Mouse (Mus musculus): ENCODE measurements around the gene Pram1. TPM values are rescaled to one million over a fixed set of nuclear protein-coding genes. Genes with fewer than 3 reads are reported as not detected.
"Not testable (repeated sequence)": the region's sequence is repeated elsewhere in the genome, so short reads cannot be mapped to it uniquely, and the experiment has no call there.

Gene Pram1
- 0.24 and 0.70 TPM in 2 replicates for polyA plus RNA-seq (2015; fragmentation: Nextera tagmentation; extraction: Ambion mirVana)

DNA sequence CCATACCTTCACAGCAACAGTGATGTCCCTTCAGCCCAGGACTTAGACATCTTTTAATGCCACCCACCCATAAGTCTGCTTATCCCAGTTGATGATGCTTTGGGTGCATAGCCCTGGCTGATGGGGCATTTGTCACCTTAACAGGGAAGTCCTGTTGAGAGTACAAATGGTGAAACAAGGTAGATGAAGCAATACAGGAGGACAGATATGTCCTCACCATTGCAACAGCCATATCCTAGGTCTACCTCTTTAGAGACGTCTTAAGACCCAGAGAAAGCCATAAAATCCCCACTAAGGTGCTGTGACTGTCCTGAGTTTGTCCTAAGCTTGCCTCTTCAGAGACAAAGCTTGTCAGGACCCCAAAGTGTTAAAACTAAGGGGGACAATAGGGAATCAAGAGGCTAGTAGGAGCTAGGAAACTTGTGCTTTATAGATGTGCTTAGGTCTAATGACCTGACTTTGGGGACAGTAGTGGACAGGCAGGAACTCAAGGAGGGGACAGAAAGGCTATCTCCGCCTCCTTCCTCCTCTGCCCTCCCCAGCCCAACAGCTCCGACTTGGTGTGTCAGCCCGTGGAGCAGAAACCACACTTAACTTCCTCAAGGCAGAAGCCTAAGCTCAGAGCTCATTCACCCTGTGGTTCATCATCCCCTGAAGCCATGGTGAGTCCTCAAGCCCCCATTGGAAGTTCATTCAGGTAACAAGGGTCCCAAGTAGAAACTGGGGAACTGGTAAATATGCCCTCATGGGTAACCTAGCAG is at the start of gene Pram1:
Gene Pram1, plus strand, starts transcription at position 541 of the 761 bp plus-strand sequence.
- no peak within 1 kb of the TSS for H3K27ac ChIP-seq
- H3K4me3 ChIP-seq, result no peak within 1 kb of the TSS
- H3K36me3 ChIP-seq, result no peaks in the 10 kb centered on the region
- WGBS, result 90% methylated on average over 4 of the region's 4 CpGs
- no peaks in the 10 kb centered on the region for H3K27me3 ChIP-seq
- no peaks in the 10 kb centered on the region for H3K4me1 ChIP-seq (replicated peaks)
- no peak for ATAC-seq (replicated peaks; ENCODE audit: insufficient number of reproducible peaks, insufficient read depth, low FRiP score, low read depth)
- H3K9ac ChIP-seq, result no peak within 1 kb of the TSS
- H3K4me2 ChIP-seq, result no peak within 1 kb of the TSS
- H3K9me3 ChIP-seq (replicated peaks), result no peaks in the 10 kb centered on the region

- Histone ChIP-seq H3K4me1 (replicated peaks) (no peaks in the 10 kb centered on the region), H3K27ac (no peak overlapping the region), H3K4me3 (no peak overlapping the region), H3K9ac (no peak overlapping the region), H3K27me3 (no peaks in the 10 kb centered on the region), H3K4me2 (no peak overlapping the region), H3K9me3 (replicated peaks) (no peaks in the 10 kb centered on the region; the same call in 1 of the 2 replicates), H3K36me3 (no peaks in the 10 kb centered on the region)
- ATAC-seq (replicated peaks; ENCODE audit: insufficient number of reproducible peaks, insufficient read depth, low FRiP score, low read depth), result no peak
These were observed 40.6 kb upstream of the Pram1 start for GRCm38 (mm10) chr17:33597271-33597670.

- WGBS, result 83% methylated on average over 5 of the region's 5 CpGs
- no peaks in the 10 kb centered on the region for H3K36me3 ChIP-seq
- ATAC-seq (replicated peaks; ENCODE audit: insufficient number of reproducible peaks, insufficient read depth, low FRiP score, low read depth), result no peak
These were observed 39.4 kb upstream of the Pram1 start for GRCm38 (mm10) chr17:33598506-33598905.

GRCm38 (mm10) chr17:33599836-33600475 is 37.9 kb upstream of the Pram1 start:
- no peaks in the 10 kb centered on the region; the same call in 1 of the 2 replicates for H3K9me3 ChIP-seq (replicated peaks)
- no peaks in the 10 kb centered on the region for H3K36me3 ChIP-seq
- H3K4me1 ChIP-seq (replicated peaks), result no peaks in the 10 kb centered on the region
- H3K9ac ChIP-seq, result no peak overlapping the region
- H3K4me3 ChIP-seq, result no peak overlapping the region
- ATAC-seq (replicated peaks; ENCODE audit: insufficient number of reproducible peaks, insufficient read depth, low FRiP score, low read depth), result no peak
- H3K27me3 ChIP-seq, result no peaks in the 10 kb centered on the region
- no peak overlapping the region for H3K27ac ChIP-seq
- 77% methylated on average over 8 of the region's 8 CpGs for WGBS
- no peak overlapping the region for H3K4me2 ChIP-seq

More at GRCm38 (mm10) chr17:33598506-33598905, 39.4 kb upstream of the Pram1 start:
- no peaks in the 10 kb centered on the region for H3K4me1 ChIP-seq (replicated peaks)
- no peaks in the 10 kb centered on the region; the same call in 1 of the 2 replicates for H3K9me3 ChIP-seq (replicated peaks)
- H3K27me3 ChIP-seq, result no peaks in the 10 kb centered on the region
- no peak overlapping the region for H3K9ac ChIP-seq
- no peak overlapping the region for H3K4me3 ChIP-seq
- H3K4me2 ChIP-seq, result no peak overlapping the region
- H3K27ac ChIP-seq, result no peak overlapping the region

GRCm38 (mm10) chr17:33600831-33601230 is 37.0 kb upstream of the Pram1 start:
- Histone ChIP-seq H3K4me1 (replicated peaks) (no peaks in the 10 kb centered on the region), H3K4me3 (no peak overlapping the region), H3K9me3 (replicated peaks) (no peaks in the 10 kb centered on the region; the same call in 1 of the 2 replicates), H3K36me3 (no peaks in the 10 kb centered on the region), H3K4me2 (no peak overlapping the region), H3K9ac (no peak overlapping the region), H3K27ac (no peak overlapping the region), H3K27me3 (no peaks in the 10 kb centered on the region)
- no peak for ATAC-seq (replicated peaks; ENCODE audit: insufficient number of reproducible peaks, insufficient read depth, low FRiP score, low read depth)
- 78% methylated on average over 3 of the region's 3 CpGs for WGBS

GRCm38 (mm10) chr17:33601947-33602346 is 35.9 kb upstream of the Pram1 start:
- H3K27ac ChIP-seq, result no peak overlapping the region
- H3K36me3 ChIP-seq, result no peaks in the 10 kb centered on the region
- H3K27me3 ChIP-seq, result no peaks in the 10 kb centered on the region
- no peak for ATAC-seq (replicated peaks; ENCODE audit: insufficient number of reproducible peaks, insufficient read depth, low FRiP score, low read depth)
- H3K4me1 ChIP-seq (replicated peaks), result no peaks in the 10 kb centered on the region
- no peaks in the 10 kb centered on the region; the same call in 1 of the 2 replicates for H3K9me3 ChIP-seq (replicated peaks)
- no peak overlapping the region for H3K9ac ChIP-seq
- WGBS, result 71% methylated on average over 12 of the region's 12 CpGs
- no peak overlapping the region for H3K4me3 ChIP-seq
- H3K4me2 ChIP-seq, result no peak overlapping the region

- 50% methylated on average over 2 of the region's 2 CpGs for WGBS
- ATAC-seq (replicated peaks; ENCODE audit: insufficient number of reproducible peaks, insufficient read depth, low FRiP score, low read depth), result no peak
- Histone ChIP-seq H3K9ac (no peak overlapping the region), H3K9me3 (replicated peaks) (no peaks in the 10 kb centered on the region), H3K27ac (no peak overlapping the region), H3K4me3 (no peak overlapping the region), H3K4me2 (no peak overlapping the region), H3K27me3 (no peaks in the 10 kb centered on the region), H3K36me3 (no peaks in the 10 kb centered on the region), H3K4me1 (replicated peaks) (no peaks in the 10 kb centered on the region)
These were observed 30.6 kb upstream of the Pram1 start for GRCm38 (mm10) chr17:33607273-33607672.

GRCm38 (mm10) chr17:33610548-33610947 is 27.3 kb upstream of the Pram1 start:
- Histone ChIP-seq H3K27ac (no peak overlapping the region), H3K4me2 (no peak overlapping the region), H3K36me3 (no peaks in the 10 kb centered on the region), H3K27me3 (no peaks in the 10 kb centered on the region), H3K9ac (no peak overlapping the region), H3K9me3 (replicated peaks) (no peaks in the 10 kb centered on the region), H3K4me1 (replicated peaks) (no peaks in the 10 kb centered on the region), H3K4me3 (no peak overlapping the region)
- 83% methylated on average over 7 of the region's 7 CpGs for WGBS
- no peak for ATAC-seq (replicated peaks; ENCODE audit: insufficient number of reproducible peaks, insufficient read depth, low FRiP score, low read depth)

DNA sequence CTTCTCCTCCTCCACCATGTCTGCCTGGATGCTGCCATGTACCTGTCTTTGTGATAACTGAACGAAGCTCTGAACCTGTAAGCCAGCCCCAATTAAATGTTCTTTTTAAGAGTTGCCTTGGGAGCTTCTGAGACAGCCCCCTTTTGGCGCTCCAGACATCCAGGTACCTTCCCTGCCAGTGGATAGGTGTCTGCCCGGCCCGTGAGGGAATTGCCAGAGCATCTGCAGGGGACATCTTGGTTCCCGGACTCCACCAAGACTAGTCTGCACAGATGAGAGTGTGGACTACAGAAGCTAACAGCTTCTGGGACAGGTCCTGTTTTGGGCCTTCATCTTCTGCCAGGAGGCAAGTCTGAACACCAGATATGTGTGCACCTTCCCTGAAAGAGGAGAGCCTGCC is 24.1 kb upstream of the Pram1 start:
- WGBS, result 74% methylated on average over 5 of the region's 5 CpGs
- H3K27ac ChIP-seq; H3K4me2 ChIP-seq; H3K36me3 ChIP-seq; H3K9ac ChIP-seq; H3K9me3 ChIP-seq (replicated peaks); ATAC-seq (replicated peaks; ENCODE audit: insufficient number of reproducible peaks, insufficient read depth, low FRiP score, low read depth); H3K27me3 ChIP-seq; H3K4me1 ChIP-seq (replicated peaks); H3K4me3 ChIP-seq: not testable (repeated sequence)

DNA sequence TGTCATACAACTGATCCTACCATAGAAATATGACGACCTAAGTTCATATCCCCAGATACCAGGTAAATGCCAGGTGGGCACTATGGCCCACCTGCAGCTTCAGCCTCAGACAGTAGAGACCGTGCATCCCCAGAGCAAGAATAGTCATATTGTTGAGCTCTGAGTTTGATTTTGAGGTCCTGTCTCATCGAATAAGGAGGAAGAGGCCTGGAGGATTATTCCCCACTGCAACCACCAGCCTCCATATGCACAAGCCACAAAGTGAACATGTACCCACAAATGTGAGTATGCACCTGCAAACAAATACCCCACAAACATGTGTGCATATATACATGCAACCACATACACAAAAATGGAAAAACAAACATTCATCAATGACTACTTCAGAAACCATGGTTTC is 10.6 kb upstream of the Pram1 start:
- Histone ChIP-seq H3K4me1 (replicated peaks) (peaks cover 25% of the 10 kb centered on the region), H3K27me3 (no peaks in the 10 kb centered on the region), H3K4me2 (no peak overlapping the region), H3K36me3 (peaks cover 12% of the 10 kb centered on the region; the same call in 1 of the 2 replicates), H3K4me3 (no peak overlapping the region), H3K9ac (no peak overlapping the region), H3K9me3 (replicated peaks) (no peaks in the 10 kb centered on the region), H3K27ac (no peak overlapping the region)
- no peak for ATAC-seq (replicated peaks; ENCODE audit: insufficient number of reproducible peaks, insufficient read depth, low FRiP score, low read depth)
- 86% methylated on average over 3 of the region's 3 CpGs for WGBS

- Histone ChIP-seq H3K4me3 (peak within 1 kb of the TSS; percentile 81), H3K27me3 (no peaks in the 10 kb centered on the region), H3K9ac (peak within 1 kb of the TSS; percentile 81), H3K9me3 (replicated peaks) (no peaks in the 10 kb centered on the region), H3K27ac (peak within 1 kb of the TSS; percentile 99), H3K4me2 (peak within 1 kb of the TSS; percentile 69), H3K4me1 (replicated peaks) (peaks cover 25% of the 10 kb centered on the region), H3K36me3 (peaks cover 12% of the 10 kb centered on the region; the same call in 1 of the 2 replicates)
- 4% methylated on average over 35 of the region's 35 CpGs for WGBS
- ATAC-seq (replicated peaks; ENCODE audit: insufficient number of reproducible peaks, insufficient read depth, low FRiP score, low read depth), result peak; percentile 94
These were observed 9.0 kb upstream of the Pram1 start, which contains the start of gene Zfp414 for GRCm38 (mm10) chr17:33628621-33629486. Gene Zfp414, plus strand, starts transcription at chr17:33629090.

Measured in heart, embryonic 15.5 days (tissue).